ENCODE assay signal across 10 mouse cellular contexts in the genomic region with DNA sequence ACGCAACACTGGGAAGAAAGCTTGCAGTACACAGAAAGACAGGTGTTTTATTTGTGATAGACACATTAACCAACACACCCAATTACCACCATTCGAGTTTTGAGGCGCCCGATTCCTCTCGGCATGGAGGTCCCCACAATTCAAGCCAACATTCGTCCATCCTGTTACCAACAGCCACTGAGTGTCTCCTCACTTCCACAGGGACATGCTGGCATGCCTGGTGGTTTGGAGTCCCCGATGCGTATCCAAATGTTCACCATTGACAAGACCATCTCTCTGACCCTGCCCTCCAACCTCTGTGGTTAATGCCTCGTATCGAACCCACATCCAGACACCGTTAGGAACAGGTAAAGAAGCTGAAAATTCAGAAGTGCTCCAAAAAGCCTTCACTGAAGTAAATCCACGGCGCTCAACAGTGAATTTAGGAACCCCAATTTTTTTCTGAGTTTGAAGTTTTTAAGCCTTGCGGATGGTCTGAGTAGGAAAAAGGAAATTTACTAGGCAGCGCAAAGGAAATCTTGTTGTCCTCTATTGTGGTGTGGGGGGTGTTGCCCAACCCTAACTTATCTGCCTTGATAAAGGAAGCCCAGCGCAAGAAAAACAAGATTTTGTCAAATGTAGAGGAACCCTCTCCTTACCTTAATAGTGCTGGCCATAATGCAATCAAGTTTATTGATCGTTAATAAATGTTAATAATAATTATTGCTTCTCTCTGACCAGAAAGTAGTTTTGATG.
DNase-seq lines count a peak whose midpoint lies in the region; ATAC-seq and TF ChIP-seq lines count a peak whose summit lies in the region.
"Had no signal": no experiment of that assay in that cellular context is flagged by ENCODE, and none has a peak within 500 bp of the region (broad histone marks: within the 10 kb centered on the region; RNA-seq: fewer than 3 reads in every experiment).

No protein-coding gene starts in this region.

- intact Hi-C loops in gastrocnemius, postnatal 36 days (cut with DNase I): no loop called here

- H3K9ac ChIP-seq in hindbrain, embryonic 15.5 days: no peak overlapping the region
- no peak overlapping the region for H3K9ac ChIP-seq in hindbrain, embryonic 16.5 days (ENCODE audit: low read depth, low read length)
- H3K9ac ChIP-seq in limb, embryonic 15.5 days: no peak overlapping the region

- H3K36me3 ChIP-seq in hindbrain, embryonic 15.5 days: no peaks in the 10 kb centered on the region
- no peaks in the 10 kb centered on the region for H3K36me3 ChIP-seq in hindbrain, embryonic 16.5 days (ENCODE audit: control insufficient read depth, insufficient read depth, low read length)
- no peaks in the 10 kb centered on the region for H3K36me3 ChIP-seq in thymus, adult 2 months (ENCODE audit: control insufficient read depth, insufficient read depth, low read length)
- H3K36me3 ChIP-seq in limb, embryonic 15.5 days: no peaks in the 10 kb centered on the region

- no peak for TF ChIP-seq CTCF in thymus, adult 2 months (IDR thresholded peaks at IDR 0.05; ENCODE audit: borderline replicate concordance, control insufficient read depth, extremely low read depth, insufficient read depth, low read length, poor library complexity)

- H3K4me3 ChIP-seq in hindbrain, embryonic 15.5 days: 0 out of 2 replicates have a peak overlapping the region, but pooled peaks have one; percentile 1
- H3K4me3 ChIP-seq in hindbrain, embryonic 16.5 days (ENCODE audit: low read length): no peak overlapping the region
- H3K4me3 ChIP-seq in thymus, adult 2 months (ENCODE audit: control insufficient read depth, insufficient read depth, low read length): peak overlapping the region; percentile 24
- H3K4me3 ChIP-seq in limb, embryonic 15.5 days: peak overlapping the region; percentile 9; the same call in 1 of the 2 replicates

- no peak for DNase-seq in thymus, adult 2 months
- DNase-seq in thymus, adult 18-20 months: no peak
- no peak for DNase-seq in gastrocnemius, postnatal 36 days
- no peak for DNase-seq in gastrocnemius, postnatal 25 days
- no peak for DNase-seq in ovary, adult 18-20 months (ENCODE audit: low spot score)
- DNase-seq: spleen, adult 18-20 months had no signal

- ATAC-seq in hindbrain, embryonic 15.5 days (ENCODE audit: low FRiP score, low read depth): no peak
- ATAC-seq in hindbrain, embryonic 16.5 days: no peak
- no peak for ATAC-seq in limb, embryonic 15.5 days (ENCODE audit: insufficient number of reproducible peaks, low FRiP score, low TSS enrichment, low read depth)

- no peak for TF ChIP-seq POLR2A in thymus, adult 2 months (IDR thresholded peaks at IDR 0.05; ENCODE audit: control insufficient read depth, extremely low read depth, insufficient read depth, low read length, poor library complexity)

- whole genome bisulfite sequencing in hindbrain, embryonic 15.5 days: 91% methylated on average over 17 of the region's 17 CpGs
- 87% methylated on average over 17 of the region's 17 CpGs for WGBS in hindbrain, embryonic 16.5 days
- 10% methylated on average over 17 of the region's 17 CpGs for WGBS in thymus, adult 2 months
- 85% methylated on average over 17 of the region's 17 CpGs for WGBS in limb, embryonic 15.5 days

- H3K9me3 ChIP-seq in hindbrain, embryonic 15.5 days: no peaks in the 10 kb centered on the region
- no peaks in the 10 kb centered on the region for H3K9me3 ChIP-seq in hindbrain, embryonic 16.5 days (ENCODE audit: control insufficient read depth, low read length)
- H3K9me3 ChIP-seq in limb, embryonic 15.5 days: no peaks in the 10 kb centered on the region
- H3K9me3 ChIP-seq: G1E had no signal

- H3K27ac ChIP-seq in hindbrain, embryonic 15.5 days (replicated peaks): 0 out of 2 replicates have a peak overlapping the region, but pooled peaks have one; percentile 8
- H3K27ac ChIP-seq in hindbrain, embryonic 16.5 days (ENCODE audit: low read depth, low read length): no peak overlapping the region
- H3K27ac ChIP-seq in thymus, adult 2 months (ENCODE audit: control insufficient read depth, insufficient read depth, low read length): no peak overlapping the region; the same call in 1 of the 2 replicates
- peak overlapping the region; percentile 4; the same call in 1 of the 2 replicates for H3K27ac ChIP-seq in limb, embryonic 15.5 days

- no peak overlapping the region for H3K4me2 ChIP-seq in hindbrain, embryonic 15.5 days
- H3K4me2 ChIP-seq in hindbrain, embryonic 16.5 days (ENCODE audit: low read length): no peak overlapping the region
- H3K4me2 ChIP-seq in limb, embryonic 15.5 days: no peak overlapping the region

- H3K27me3 ChIP-seq in hindbrain, embryonic 15.5 days: no peaks in the 10 kb centered on the region
- no peaks in the 10 kb centered on the region for H3K27me3 ChIP-seq in hindbrain, embryonic 16.5 days (replicated peaks; ENCODE audit: control insufficient read depth, insufficient read depth, low read length)
- H3K27me3 ChIP-seq in thymus, adult 2 months (ENCODE audit: control insufficient read depth, insufficient read depth, low read length): no peaks in the 10 kb centered on the region; the same call in 1 of the 2 replicates
- no peaks in the 10 kb centered on the region for H3K27me3 ChIP-seq in limb, embryonic 15.5 days

- no peaks in the 10 kb centered on the region for H3K4me1 ChIP-seq in hindbrain, embryonic 15.5 days (replicated peaks)
- H3K4me1 ChIP-seq in hindbrain, embryonic 16.5 days (ENCODE audit: control insufficient read depth, insufficient read depth, low read depth, low read length): no peaks in the 10 kb centered on the region
- peaks cover 21% of the 10 kb centered on the region for H3K4me1 ChIP-seq in thymus, adult 2 months (replicated peaks; ENCODE audit: control insufficient read depth, insufficient read depth, low read length)
- peaks cover 15% of the 10 kb centered on the region; the same call in 1 of the 2 replicates for H3K4me1 ChIP-seq in limb, embryonic 15.5 days

Comparison
In these comparisons a context has a peak if more than half of its experiments do, and no peak if none do; other contexts are left out.
1. H3K27ac ChIP-seq: peak in hindbrain, embryonic 15.5 days (single experiment) and limb, embryonic 15.5 days (single experiment); none in hindbrain, embryonic 16.5 days (single experiment) and thymus, adult 2 months (single experiment).